Mouse (Mus musculus): ENCODE measurements around the gene Gm9903.

The Gm9903 gene

GRCm38 (mm10) chr5:33638826-33639225 lies 9.1 kb downstream of the Gm9903 start:
- in situ Hi-C loops (cut with MboI, MseI) = loop anchor here (25.0 kb wide), 1 partner anchor 802 kb away; the partner anchor contains the start of gene Gm20671

- in situ Hi-C loops (cut with MboI, MseI) = loop anchor here (25.0 kb wide), 1 partner anchor 803 kb away; the partner anchor contains the start of gene Gm20671
Observed at GRCm38 (mm10) chr5:33640652-33641051, 10.9 kb downstream of the Gm9903 start.

- in situ Hi-C loops (cut with MboI, MseI) = no loop called here
Observed at GRCm38 (mm10) chr5:33651017-33651416, 21.3 kb downstream of the Gm9903 start.

- in situ Hi-C loops (cut with MboI, MseI) = no loop called here
Observed at GRCm38 (mm10) chr5:33651541-33651920, 21.8 kb downstream of the Gm9903 start.

GRCm38 (mm10) chr5:33651921-33652782 lies 22.4 kb downstream of the Gm9903 start, which contains the start of gene Slbp:
Gene Slbp (minus strand): TSS chr5:33652574.
- in situ Hi-C loops (cut with MboI, MseI) = no loop called here

GRCm38 (mm10) chr5:33652783-33653173 lies 23.1 kb downstream of the Gm9903 start:
- in situ Hi-C loops (cut with MboI, MseI) = no loop called here

GRCm38 (mm10) chr5:33654424-33654823 lies 24.7 kb downstream of the Gm9903 start:
- in situ Hi-C loops (cut with MboI, MseI) = no loop called here

GRCm38 (mm10) chr5:33655251-33655840 lies 25.6 kb downstream of the Gm9903 start:
- in situ Hi-C loops (cut with MboI, MseI) = loop anchor here (5.0 kb wide), 1 partner anchor 33 kb away; no protein-coding TSS in a partner anchor

GRCm38 (mm10) chr5:33656739-33657138 lies 27.0 kb downstream of the Gm9903 start:
- in situ Hi-C loops (cut with MboI, MseI) = loop anchor here (5.0 kb wide), 1 partner anchor 34 kb away; no protein-coding TSS in a partner anchor

GRCm38 (mm10) chr5:33657251-33657786 lies 27.6 kb downstream of the Gm9903 start:
- in situ Hi-C loops (cut with MboI, MseI) = loop anchor here (5.0 kb wide), 1 partner anchor 35 kb away; no protein-coding TSS in a partner anchor

- in situ Hi-C loops (cut with MboI, MseI) = loop anchor here (5.0 kb wide), 1 partner anchor 36 kb away; no protein-coding TSS in a partner anchor
Observed at GRCm38 (mm10) chr5:33657787-33658663, 28.3 kb downstream of the Gm9903 start, which contains the start of the genes Tacc3 and Tmem129. Gene Tacc3 (plus strand): TSS chr5:33658128. Gene Tmem129 (minus strand): TSS chr5:33658416.

GRCm38 (mm10) chr5:33658664-33659050 lies 28.9 kb downstream of the Gm9903 start:
- in situ Hi-C loops (cut with MboI, MseI) = loop anchor here (5.0 kb wide), 1 partner anchor 36 kb away; no protein-coding TSS in a partner anchor

- in situ Hi-C loops (cut with MboI, MseI) = no loop called here
Observed at GRCm38 (mm10) chr5:33668223-33668622, 38.5 kb downstream of the Gm9903 start.

GRCm38 (mm10) chr5:33671659-33672058 lies 41.9 kb downstream of the Gm9903 start:
- in situ Hi-C loops (cut with MboI, MseI) = loop anchor here (5.0 kb wide), 1 partner anchor 251 kb away; no protein-coding TSS in a partner anchor

GRCm38 (mm10) chr5:33674439-33674838 lies 44.7 kb downstream of the Gm9903 start:
- in situ Hi-C loops (cut with MboI, MseI) = loop anchor here (5.0 kb wide), 1 partner anchor 248 kb away; no protein-coding TSS in a partner anchor

- in situ Hi-C loops (cut with MboI, MseI) = no loop called here
Observed at GRCm38 (mm10) chr5:33675964-33676363, 46.2 kb downstream of the Gm9903 start.

GRCm38 (mm10) chr5:33678244-33678643 lies 48.5 kb downstream of the Gm9903 start:
- in situ Hi-C loops (cut with MboI, MseI) = no loop called here

GRCm38 (mm10) chr5:33681044-33681443 lies 51.3 kb downstream of the Gm9903 start:
- in situ Hi-C loops (cut with MboI, MseI) = no loop called here
